Mouse (Mus musculus) adrenal gland, adult 18-20 months (tissue): Measurements from ENCODE around the gene Gngt2. TPM values are rescaled to one million over a fixed set of nuclear protein-coding genes. Genes with fewer than 3 reads are reported as not detected.
A peak's percentile ranks its signal among the peaks of the same experiment; 100 is the strongest.

ENCODE experiments used
- DNase-seq, 2 experiments: peaks; one replicate each; pipeline ENCODE4 v3.0.0; 2021 to 2022; ENCODE audit warnings: low spot score in 2 of 2
- total RNA-seq, 2 experiments: library from RNA; stranded (reverse); gene quantifications; 1 replicate in 1 of 2; 2 replicates in 1 of 2; pipeline ENCODE4 v1.2.3; 2021

Gene Gngt2
- total RNA-seq, 2 experiments from 2014 or later: 23.9 to 29.2 TPM

DNA sequence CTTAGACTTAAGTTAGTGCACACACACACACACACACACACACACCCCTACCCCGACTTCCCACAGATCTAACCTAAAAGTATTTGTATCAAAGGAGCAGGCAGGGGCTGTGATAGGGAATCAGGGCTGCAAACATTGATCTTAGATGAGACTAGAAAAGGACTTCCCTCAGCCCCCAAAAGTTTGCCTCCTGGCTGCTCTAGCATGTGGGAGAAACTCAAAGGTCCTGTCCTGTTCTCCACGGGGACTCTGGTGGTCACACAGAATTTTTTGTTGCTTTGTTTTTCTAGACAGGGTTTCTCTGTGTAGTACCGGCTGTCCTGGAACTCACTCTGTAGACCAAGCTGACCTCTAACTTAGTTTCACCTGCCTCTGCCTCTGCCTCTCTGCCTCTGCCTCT is 11.4 kb upstream of the Gngt2 start:
- no peak for DNase-seq

DNA sequence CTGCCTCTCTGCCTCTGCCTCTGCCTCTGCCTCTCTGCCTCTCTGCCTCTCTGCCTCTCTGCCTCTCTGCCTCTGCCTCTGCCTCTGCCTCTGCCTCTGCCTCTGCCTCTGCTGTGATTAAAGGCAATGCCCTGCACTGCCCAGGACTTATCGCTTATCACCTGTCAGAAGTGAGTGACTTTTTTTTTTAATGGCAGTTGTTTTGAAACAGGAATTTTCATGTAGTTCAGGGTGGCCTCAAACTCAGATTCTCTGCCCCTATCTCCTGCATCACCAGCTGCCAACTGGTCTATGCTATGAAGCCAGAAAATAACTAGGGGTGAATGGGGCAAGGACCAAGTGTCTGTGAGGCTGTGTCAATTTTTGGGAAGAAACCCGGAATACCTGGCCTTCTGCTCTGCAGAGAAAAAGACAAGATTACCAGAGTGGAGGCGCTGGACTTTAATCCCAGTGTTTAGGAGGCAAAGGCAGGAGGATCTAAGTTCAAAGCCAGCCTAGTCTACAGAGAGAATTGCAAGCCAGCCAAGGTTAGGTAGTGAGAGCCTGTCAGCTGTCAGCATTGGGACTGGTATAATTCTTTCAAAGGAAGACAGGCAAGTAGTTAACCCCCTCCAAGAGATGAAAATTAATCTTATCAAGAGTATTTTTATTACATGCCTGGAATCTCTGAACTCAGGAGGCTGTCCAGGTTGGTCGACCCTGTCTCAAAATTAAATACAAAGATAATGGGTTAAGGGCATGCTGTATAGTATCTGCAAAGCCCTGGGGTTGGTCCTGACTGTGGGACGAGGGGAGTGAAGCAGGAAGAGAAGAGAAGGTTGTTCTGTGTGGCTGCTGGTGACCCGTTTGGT is 10.5 kb upstream of the Gngt2 start:
- DNase-seq: no peak

DNA sequence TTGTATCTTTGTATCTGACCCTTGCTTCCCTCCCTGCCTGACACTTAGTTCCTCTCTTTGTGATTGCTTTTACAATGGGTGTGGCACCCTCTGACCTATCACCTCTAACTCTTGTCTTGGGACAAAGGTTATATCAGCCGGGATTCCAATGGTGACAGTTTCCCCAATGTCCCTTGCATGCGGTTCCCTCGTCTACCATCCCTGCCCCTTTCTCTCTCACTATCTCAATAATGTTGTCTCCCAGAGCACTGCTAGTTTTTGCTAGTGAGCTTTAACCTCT is 9.9 kb upstream of the Gngt2 start:
- no peak for DNase-seq

DNA sequence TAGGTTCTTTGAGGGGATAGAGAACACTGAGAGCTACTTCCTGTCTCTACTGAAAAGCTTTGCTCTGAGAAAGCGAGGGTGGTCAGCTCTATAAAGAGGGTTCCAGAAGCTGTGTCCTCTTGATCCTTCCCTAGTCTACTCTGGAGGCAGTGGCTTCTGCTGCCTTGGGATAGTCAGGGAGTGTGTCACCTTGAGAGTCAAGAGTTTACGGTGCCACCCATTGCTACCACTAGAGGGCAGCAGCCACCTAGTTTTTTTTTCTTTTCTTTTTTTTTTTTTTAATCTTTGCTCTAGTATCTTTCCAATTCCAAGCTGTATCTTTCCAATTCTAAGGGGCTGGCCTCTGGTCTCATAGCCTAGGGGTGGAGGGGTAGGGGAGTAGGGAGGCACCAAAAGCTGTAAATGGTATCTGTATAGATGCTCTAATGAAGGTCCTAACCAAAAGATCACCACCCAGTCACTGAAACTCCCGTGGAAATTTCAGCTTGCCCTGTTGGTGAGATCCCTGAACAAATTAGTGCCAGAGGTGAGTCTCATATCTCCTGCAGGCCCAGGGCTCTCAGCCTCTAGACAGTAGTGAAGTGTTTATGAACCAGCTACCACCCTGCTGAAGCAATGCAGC is 9.4 kb upstream of the Gngt2 start:
- peak; percentile 65 to 73 for DNase-seq

DNA sequence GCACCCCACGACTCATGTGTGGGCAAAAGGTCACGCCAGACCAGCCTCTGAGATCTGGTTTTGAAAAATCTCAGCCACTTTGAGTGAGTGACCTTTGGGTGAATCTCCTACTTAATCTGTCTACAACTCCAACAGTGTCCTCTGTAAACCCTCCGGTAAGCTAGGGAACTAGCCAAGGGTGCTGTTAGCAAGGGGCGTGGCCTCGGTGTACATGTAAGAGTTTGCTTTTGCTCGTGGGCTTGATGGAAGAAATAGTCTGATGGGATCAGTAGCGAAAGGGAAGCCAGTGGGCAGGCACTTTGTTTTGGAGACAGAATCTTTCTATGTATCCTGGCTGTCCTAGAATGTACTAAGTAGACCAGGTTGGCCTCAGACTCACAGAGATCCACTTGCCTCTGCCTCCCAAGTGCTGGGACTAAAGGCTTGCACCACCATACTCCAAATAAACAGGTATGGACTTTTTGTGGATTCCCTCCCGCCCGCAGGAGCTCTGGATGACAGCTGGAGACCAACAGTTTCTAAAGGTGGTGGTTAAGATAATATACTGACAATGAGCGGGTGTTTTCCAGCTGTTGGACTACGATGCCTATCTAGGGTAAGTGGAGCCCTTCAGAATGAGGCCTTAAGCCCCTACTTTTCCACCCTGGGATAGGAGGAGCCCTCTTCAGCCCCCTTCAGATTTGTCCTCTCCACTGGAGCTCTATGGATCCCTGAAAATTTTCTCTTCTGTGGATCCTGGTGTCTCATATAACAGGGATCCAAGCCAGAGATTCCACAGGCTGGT is 8.6 kb upstream of the Gngt2 start:
- DNase-seq: no peak

DNA sequence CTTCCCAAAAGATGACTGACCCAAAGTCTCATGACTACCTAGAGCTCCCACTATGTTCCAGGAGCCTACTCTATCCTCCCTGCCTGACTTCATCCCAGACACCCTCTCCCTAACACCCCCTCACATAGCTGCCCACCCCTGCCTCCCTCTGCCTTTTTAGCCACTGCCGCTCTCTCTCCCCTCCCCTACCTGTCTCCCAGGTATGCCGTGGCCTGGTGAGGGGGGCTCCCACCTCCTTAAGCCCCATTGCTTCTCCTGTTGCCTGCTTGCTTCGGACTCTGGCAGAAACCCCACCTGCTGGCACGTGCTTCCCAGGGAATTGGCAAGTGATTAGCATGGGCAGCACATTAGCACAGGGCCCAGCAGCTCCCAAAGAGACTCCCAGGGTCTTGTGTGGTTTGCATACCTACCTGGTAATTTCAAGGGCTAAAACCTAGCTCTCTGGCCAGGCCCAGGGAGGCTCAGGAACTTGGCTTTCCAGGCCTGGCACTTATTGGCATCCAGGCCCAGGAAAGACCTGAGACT is 7.4 kb upstream of the Gngt2 start:
- no peak for DNase-seq

DNA sequence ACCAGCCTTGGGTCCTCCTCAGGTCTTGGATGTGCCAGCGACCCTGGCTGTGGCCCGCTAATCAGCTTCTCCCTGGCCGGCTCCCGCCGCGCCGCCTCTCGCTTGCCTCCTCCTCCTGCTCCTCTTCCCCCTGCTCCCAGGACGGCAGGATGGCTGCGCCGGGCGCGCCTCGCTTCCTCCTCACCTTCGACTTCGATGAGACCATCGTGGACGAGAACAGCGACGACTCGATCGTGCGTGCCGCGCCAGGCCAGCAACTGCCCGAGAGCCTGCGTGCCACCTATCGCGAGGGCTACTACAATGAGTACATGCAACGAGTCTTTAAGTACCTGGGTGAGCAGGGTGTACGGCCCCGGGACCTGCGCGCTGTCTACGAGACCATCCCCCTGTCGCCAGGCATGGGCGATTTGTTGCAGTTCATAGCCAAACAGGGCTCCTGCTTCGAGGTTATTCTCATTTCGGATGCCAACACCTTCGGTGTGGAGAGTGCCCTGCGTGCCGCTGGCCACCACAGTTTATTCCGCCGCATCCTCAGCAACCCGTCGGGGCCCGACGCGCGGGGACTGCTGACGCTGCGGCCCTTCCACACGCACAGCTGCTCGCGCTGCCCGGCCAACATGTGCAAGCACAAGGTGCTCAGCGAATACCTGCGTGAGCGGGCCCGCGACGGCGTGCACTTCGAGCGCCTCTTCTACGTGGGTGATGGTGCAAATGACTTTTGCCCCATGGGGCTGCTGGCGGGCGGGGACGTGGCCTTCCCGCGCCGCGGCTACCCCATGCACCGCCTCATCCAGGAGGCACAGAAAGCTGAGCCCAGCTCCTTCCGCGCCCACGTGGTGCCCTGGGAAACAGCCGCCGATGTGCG is 6.4 kb upstream of the Gngt2 start:
- no peak for DNase-seq

DNA sequence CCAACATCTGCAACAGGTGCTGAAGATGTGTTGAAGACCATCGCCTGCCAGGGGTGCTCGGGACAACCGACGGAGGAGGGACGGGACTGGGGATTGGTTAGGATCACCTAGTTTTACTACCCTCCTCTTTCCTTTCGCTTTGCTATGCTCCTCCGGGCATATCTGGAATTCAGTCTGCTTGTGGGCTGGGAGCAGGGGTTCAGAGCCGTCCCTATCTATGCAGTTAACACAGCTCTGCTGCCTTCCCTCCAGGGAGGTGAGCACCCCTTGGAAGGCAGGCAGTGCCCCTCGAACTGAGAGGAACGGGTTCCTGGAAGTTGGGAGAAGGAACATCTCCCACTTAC is 5.8 kb upstream of the Gngt2 start:
- no peak for DNase-seq

DNA sequence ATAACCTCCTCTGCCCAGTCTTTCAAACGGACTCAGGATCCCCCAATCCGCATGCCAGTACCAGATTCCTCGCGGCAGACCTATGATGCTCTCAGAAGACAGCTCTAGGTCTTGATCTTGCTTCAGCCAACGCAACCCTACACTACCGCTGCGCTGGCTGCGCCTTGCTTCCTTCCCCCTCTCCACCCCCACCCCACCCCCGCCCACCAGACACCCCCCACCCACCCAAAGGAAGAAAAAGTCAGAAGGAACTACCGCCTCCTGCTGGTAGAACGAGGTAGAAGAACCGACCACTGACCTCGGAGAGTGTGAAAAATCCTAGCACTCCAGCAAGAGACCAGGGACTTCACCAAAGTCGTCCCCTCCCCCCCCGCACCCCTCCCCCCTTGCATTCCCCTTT is 5.4 kb upstream of the Gngt2 start:
- DNase-seq: no peak

DNA sequence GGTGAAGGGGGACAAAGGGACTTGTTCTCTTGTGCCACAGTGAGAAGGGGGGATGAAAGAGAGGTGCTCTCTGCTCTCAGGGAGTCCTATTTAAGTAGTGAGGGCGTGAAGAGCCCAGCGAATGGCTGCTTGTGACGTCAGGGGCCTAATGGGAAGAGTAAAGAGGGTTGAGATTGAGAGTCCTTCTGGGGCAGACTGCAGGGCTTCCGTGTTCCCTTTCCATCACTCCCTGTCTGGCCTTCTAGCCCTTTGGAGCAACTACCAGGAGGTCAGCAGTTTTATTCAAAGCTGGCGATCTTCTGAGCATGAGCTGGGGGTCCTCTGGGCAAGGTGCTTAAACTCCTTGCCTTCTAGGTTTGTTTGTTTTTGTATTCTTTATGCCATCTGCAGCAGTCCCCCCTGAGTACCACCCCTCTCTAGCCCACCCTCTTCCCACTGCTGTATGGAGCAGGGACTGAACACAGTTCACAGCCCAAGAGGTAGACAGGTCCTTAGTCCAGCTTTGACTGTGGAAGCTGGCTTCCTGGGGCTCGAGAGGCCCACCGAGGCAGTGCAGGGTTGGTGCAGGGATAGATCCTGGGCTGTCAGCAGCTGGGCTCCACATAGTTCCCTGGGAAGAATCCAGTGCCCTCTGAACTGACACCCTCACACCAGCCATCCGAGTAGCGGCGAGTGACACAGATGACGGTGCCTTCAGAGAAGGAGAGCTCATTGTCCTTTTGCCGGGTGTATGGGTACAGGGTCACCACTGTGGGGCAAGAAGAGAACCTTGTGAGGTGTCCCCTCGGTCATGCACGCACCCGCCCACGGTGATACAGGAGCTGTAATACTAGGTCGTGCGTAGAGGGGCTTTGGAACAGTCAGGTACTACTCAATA is 4.6 kb upstream of the Gngt2 start:
- no peak for DNase-seq

DNA sequence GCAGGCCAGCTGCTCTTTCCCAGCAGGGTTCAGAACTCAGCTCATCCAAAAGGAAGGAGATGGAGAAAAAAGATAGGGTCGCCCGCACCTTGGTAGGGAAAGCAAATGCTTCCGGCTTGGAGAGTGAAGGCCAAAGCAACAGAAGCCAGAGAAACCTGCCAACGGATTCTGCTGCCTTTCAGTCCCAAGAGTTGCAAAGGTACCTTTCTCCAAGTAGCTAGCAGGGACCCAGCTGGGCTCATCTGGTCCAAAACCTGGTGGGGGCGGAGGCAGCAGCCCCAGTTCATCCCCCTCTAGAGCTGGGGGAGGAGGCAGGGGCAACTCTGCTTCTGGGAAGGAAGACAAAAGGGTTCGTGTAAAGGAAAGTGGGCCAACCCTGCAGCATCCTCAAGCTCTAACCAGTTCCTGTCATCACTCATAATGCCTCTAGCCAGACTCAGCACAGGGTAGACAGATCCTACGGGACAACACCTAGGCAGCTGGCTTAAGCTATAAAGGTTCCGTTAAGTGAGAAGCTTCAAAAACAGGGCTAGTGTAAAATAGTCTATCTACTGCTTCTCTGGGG is 3.9 kb upstream of the Gngt2 start:
- no peak for DNase-seq

DNA sequence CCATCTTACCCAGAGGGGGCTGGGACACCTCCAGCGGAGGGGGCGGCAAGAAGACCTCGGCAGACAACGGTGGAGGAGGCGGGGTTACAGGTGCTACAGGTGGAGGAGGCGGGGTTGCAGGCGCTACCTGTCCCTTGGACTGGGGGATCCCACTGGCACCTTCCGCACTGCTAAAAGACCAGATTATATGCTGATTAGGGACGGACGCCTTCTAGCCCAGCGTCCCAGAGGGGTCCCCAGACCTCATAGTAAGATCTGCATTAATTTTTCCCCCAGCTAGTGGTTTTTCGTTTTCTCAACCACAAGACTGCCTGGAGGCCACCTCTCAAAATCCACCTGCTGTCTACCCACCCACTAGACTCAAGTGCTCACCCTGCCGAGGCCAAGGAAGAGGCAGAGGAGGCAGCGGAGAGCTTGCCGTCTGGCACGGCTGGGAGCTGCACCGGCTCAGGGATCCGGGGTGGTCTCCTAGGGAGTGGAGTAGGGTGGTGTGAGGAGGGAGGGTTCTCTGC is 3.3 kb upstream of the Gngt2 start:
- no peak for DNase-seq

DNA sequence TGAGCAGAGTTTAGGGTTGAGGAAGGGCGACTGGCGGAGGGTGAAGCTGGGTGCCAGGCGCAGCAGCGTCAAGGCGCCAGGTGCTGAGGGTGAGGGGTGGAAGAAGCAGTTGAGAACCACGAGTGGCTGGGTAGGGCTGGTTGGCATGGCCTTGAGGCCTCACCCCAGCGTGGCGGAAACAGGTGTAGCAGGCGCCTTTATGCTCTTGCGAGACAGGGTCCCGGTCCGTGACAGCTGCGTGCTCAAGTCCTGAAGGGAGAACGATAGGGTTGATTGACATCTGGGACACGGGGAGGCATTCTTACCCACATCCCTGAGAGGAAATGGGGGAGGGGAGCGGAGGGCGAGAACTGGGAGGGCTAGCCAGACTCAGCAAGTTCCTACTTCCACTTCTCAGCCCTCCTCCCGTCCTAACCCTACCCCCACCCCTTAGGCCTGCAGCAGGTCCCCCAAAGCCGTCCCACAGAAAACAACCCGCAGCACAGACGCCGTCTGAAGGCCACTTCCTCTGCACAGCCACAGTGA is 2.8 kb upstream of the Gngt2 start:
- DNase-seq: no peak

DNA sequence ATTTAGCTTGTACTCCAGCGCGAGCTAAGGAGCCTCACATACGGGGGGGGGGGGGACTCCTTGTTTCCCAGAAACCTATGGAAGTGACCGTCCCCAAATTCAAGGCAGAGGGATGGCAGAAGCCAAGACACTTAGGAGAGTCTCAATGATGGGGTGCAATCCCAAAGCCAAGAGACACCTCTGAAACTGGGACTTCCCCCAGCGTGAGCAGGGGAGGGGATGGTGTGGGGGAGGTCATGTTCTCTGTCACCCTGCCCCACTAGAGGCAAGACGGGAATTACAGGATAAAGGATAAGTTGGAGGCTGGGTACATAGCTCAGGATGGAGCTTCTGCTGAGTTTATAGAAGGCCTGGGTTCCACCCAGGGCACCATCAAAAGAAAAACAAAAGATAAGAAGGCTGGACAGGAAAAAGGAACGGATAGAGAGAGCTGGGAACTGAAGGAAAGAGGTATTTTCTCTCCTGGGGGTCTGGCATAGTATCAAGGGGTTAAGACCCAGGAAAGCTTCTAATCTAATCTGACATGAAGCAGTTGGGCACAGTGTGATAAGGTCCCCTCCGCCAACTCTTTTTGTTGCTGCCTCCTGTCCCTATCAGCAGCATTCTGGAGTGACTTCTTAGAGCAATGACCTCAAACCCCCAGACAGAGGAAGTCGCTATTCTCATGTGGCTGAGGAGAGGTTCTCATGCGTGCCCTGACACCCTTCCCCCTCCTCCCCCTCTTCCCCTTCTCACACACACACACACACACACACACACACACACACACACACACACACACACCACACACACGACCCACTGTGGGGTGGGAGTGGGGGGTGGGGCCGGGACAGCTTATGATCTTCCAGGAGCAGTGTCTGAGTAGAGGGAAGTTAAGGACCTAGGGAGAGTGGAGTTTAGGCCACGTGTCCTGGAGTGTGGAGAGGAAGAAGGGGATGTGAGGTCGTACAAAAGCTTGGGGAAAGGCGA is 2.0 kb upstream of the Gngt2 start:
- DNase-seq: no peak

DNA sequence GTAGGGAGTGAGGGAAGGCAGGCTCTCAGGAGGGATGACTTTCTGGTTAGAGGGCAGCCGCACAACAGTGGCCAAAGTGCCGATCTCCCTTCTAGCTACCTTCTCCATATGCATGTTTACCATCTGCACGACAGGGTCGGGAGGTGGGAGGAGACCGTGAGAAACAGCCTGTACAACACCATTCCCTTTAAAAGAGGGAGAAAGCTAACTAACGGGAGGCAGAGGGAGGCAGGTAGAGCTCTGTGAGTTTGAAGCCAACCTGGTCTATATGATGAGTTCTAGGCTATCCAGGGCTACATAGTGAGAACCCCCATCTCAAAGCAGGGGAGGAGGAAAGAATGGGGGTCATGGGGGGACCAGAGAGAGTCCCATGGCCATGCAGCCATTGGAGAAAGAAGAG is 1.2 kb upstream of the Gngt2 start:
- DNase-seq: no peak

DNA sequence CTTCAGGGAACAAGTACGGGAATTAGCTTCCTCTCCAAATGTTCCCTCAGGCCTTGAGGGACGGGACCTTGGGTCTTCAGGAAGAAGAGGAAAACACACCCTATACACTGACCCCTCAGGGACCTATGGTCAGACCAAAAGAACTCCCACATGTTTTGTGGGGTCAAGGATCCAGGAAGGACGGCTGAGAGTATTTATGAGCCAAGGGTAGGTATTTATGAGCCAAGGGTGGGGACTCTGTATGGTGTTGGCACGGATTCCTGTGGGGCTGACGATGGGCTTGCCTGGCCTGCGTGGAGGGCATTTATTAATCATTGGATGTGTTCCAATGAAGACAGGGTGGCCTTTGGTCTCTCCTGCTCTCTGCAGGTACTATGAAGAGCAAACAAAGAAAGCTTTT is 583 bp upstream of the Gngt2 start:
- no peak for DNase-seq

DNA sequence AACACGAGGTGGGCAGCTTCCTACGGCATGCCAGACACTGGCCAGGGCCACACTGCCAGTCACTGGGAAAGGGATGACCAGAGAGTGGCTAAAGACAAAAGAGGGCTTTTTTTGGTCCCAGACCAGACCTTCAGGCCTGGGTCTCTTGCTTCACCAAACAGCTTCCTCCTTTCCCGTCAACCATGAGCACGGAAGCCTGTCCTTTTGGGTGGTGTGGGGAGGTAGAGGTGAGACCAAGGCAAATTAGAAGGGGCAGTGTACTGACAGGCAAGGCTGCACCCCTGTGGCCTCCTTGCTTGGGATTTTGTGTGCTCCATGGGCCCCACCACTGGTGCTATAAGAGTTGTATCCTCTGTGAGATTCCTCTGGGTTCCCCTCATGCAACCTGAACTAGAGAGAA is 1.6 kb downstream of the Gngt2 start:
- no peak for DNase-seq
